Comparison of ENCODE assay signal across 31 mouse cellular contexts in the genomic region with DNA sequence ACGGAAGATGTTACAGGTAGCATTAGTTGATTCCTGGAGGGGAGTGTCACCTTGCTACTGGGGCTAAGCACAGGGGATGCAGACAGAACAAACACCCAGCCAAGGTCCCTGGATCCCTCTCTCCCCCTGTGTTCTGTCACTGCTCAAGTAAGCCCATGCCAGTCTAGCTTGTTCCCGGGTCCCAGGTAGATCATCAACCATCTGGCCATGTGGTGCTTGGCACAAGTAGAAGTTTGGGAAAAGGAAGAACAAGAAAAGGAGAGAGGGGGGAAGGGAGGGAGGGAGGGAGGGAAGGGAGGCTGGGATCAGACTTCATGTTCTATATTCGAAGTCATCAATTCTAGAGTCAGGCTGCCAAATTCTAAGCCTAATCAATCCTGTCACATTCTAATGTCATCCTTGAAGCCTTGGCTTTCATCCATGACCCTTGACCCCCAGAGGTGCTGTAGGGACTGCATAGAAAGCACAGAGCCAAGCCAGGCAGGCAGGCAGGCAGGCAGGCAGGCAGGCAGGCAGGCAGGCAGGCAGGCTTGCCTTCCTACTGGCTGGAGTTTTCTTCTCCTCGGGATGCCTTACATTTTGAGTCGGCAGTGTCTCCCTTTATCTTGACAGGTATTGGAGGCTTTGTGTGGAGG. TPM values are rescaled to one million over a fixed set of nuclear protein-coding genes. Genes with fewer than 3 reads are reported as not detected.
A peak's percentile ranks its signal among the peaks of the same experiment; 100 is the strongest.
DNase-seq lines count a peak whose midpoint lies in the region; ATAC-seq and TF ChIP-seq lines count a peak whose summit lies in the region.
"Had no signal": no experiment of that assay in that cellular context is flagged by ENCODE, and none has a peak within 500 bp of the region (broad histone marks: within the 10 kb centered on the region; RNA-seq: fewer than 3 reads in every experiment).

No protein-coding gene starts in this region.

- no peak overlapping the region for H3K4me3 ChIP-seq in liver, postnatal 0 days (ENCODE audit: low read depth, low read length)
- no peak overlapping the region for H3K4me3 ChIP-seq in liver, embryonic 11.5 days (ENCODE audit: low read depth, low read length)
- no peak overlapping the region for H3K4me3 ChIP-seq in kidney, embryonic 16.5 days (ENCODE audit: low read length)
- H3K4me3 ChIP-seq: embryonic facial prominence, embryonic 13.5 days; erythroblast, embryonic 14.5 days; forebrain, embryonic 13.5 days; left cerebral cortex, adult 2 months; midbrain, embryonic 10.5 days; myocyte; neural tube, embryonic 13.5 days had no signal

- peak; percentile 43 for DNase-seq in liver, postnatal 0 days
- no peak for DNase-seq in liver, embryonic 11.5 days (ENCODE audit: low spot score)
- DNase-seq in kidney, adult 18-20 months, result peak; percentile 69
- DNase-seq in adrenal gland, adult 2 months, result no peak
- DNase-seq in gastrocnemius, adult 8-10 months (ENCODE audit: low spot score in 2 of 2), result no peak
- DNase-seq: B cell, adult 2 months; cerebellum, adult 11 months; embryo, embryonic 11 days; gastrocnemius, postnatal 10 days; heart, adult 11 months; right cerebral cortex, postnatal 4 days; thymus, postnatal 14 days had no signal

- no peak overlapping the region for H3K9ac ChIP-seq in liver, postnatal 0 days (replicated peaks)
- H3K9ac ChIP-seq in liver, embryonic 11.5 days (ENCODE audit: low read depth, low read length), result no peak overlapping the region
- no peak overlapping the region; the same call in 1 of the 2 replicates for H3K9ac ChIP-seq in kidney, embryonic 16.5 days (replicated peaks; ENCODE audit: low read length)
- H3K9ac ChIP-seq: embryonic facial prominence, embryonic 13.5 days; forebrain, embryonic 13.5 days; liver, embryonic 14.5 days; neural tube, embryonic 13.5 days had no signal

- no peak for ATAC-seq in liver, postnatal 0 days
- ATAC-seq in liver, embryonic 11.5 days (replicated peaks; ENCODE audit: low FRiP score), result no peak
- ATAC-seq in kidney, embryonic 16.5 days (ENCODE audit: low FRiP score, low TSS enrichment), result no peak
- ATAC-seq in erythroid progenitor cell, adult 5-6 weeks (replicated peaks; ENCODE audit: low FRiP score, poor library complexity, severe bottlenecking), result no peak
- ATAC-seq: forebrain, embryonic 13.5 days; hindbrain, embryonic 16.5 days; midbrain, embryonic 16.5 days had no signal

- TF ChIP-seq CTCF in liver, postnatal 0 days (IDR thresholded peaks at IDR 0.05; ENCODE audit: low read depth), result no peak

- H3K36me3 ChIP-seq in liver, postnatal 0 days (replicated peaks; ENCODE audit: insufficient read depth, low read length), result no peaks in the 10 kb centered on the region
- no peaks in the 10 kb centered on the region for H3K36me3 ChIP-seq in liver, embryonic 11.5 days (ENCODE audit: control insufficient read depth, insufficient read depth, low read length)
- no peaks in the 10 kb centered on the region for H3K36me3 ChIP-seq in kidney, embryonic 16.5 days (ENCODE audit: insufficient read depth, low read length)
- H3K36me3 ChIP-seq: embryonic facial prominence, embryonic 13.5 days; G1E; midbrain, embryonic 10.5 days; neural tube, embryonic 13.5 days had no signal

- no peak for TF ChIP-seq EP300 in liver, postnatal 0 days (IDR thresholded peaks at IDR 0.05; ENCODE audit: low read depth)

- no peaks in the 10 kb centered on the region for H3K9me3 ChIP-seq in liver, postnatal 0 days (ENCODE audit: low read length)
- H3K9me3 ChIP-seq in liver, embryonic 11.5 days (ENCODE audit: control insufficient read depth, low read length), result no peaks in the 10 kb centered on the region
- no peaks in the 10 kb centered on the region for H3K9me3 ChIP-seq in kidney, embryonic 16.5 days (ENCODE audit: low read length)
- H3K9me3 ChIP-seq: embryonic facial prominence, embryonic 13.5 days; forebrain, embryonic 13.5 days; G1E; midbrain, embryonic 10.5 days; neural tube, embryonic 13.5 days had no signal

- no peak overlapping the region for H3K27ac ChIP-seq in liver, postnatal 0 days (ENCODE audit: low read depth)
- H3K27ac ChIP-seq in liver, embryonic 11.5 days (ENCODE audit: low read depth, low read length), result no peak overlapping the region
- peak overlapping the region; percentile 75 for H3K27ac ChIP-seq in kidney, embryonic 16.5 days (ENCODE audit: low read length)
- H3K27ac ChIP-seq: embryonic facial prominence, embryonic 13.5 days; forebrain, embryonic 13.5 days; left cerebral cortex, adult 2 months; liver, embryonic 14.5 days; midbrain, embryonic 10.5 days; neural tube, embryonic 13.5 days had no signal

- peak overlapping the region; percentile 47; the same call in 1 of the 2 replicates for H3K4me2 ChIP-seq in liver, postnatal 0 days (ENCODE audit: low read depth, low read length)
- H3K4me2 ChIP-seq in liver, embryonic 11.5 days, result no peak overlapping the region; the same call in 1 of the 2 replicates
- H3K4me2 ChIP-seq in kidney, embryonic 16.5 days (replicated peaks; ENCODE audit: low read depth, low read length), result no peak overlapping the region
- H3K4me2 ChIP-seq: embryonic facial prominence, embryonic 13.5 days; forebrain, embryonic 13.5 days; heart, embryonic 11.5 days; neural tube, embryonic 13.5 days had no signal

- H3K4me1 ChIP-seq in liver, postnatal 0 days (ENCODE audit: insufficient read depth), result peaks cover 2% of the 10 kb centered on the region; the same call in 1 of the 2 replicates
- H3K4me1 ChIP-seq in liver, embryonic 11.5 days (replicated peaks; ENCODE audit: control insufficient read depth, insufficient read depth, low read length), result no peaks in the 10 kb centered on the region
- H3K4me1 ChIP-seq in kidney, embryonic 16.5 days (ENCODE audit: insufficient read depth, low read length), result peaks cover 23% of the 10 kb centered on the region
- H3K4me1 ChIP-seq: forebrain, embryonic 13.5 days; neural tube, embryonic 13.5 days had no signal

- WGBS in liver, postnatal 0 days (ENCODE audit: insufficient replicate concordance), result 51% methylated on average over 5 of the region's 5 CpGs
- WGBS in liver, embryonic 11.5 days, result 49% methylated on average over 5 of the region's 5 CpGs
- 58% methylated on average over 5 of the region's 5 CpGs for WGBS in kidney, embryonic 16.5 days

- H3K27me3 ChIP-seq in liver, postnatal 0 days (ENCODE audit: insufficient read depth, low read length), result no peaks in the 10 kb centered on the region
- H3K27me3 ChIP-seq in liver, embryonic 11.5 days (replicated peaks; ENCODE audit: control insufficient read depth, insufficient read depth, low read length), result 0 out of 2 replicates have a peak, but pooled peaks cover 2% of the 10 kb centered on the region
- peaks cover 17% of the 10 kb centered on the region for H3K27me3 ChIP-seq in kidney, embryonic 16.5 days (ENCODE audit: insufficient read depth, low read length)

RNA-seq across cellular contexts. Expression of a gene that starts 15.1 kb away (rescaled TPM):
- 0.08 and 0.20 TPM in 2 replicates for polyA plus RNA-seq in liver, postnatal 0 days (2015; fragmentation: Nextera tagmentation; extraction: Ambion mirVana)
- 0.19 and 0.34 TPM in 2 replicates for polyA plus RNA-seq in liver, embryonic 11.5 days (2014; fragmentation: Nextera tagmentation; extraction: Ambion mirVana)
- polyA plus RNA-seq in kidney, embryonic 16.5 days (2015; fragmentation: Nextera tagmentation; extraction: Ambion mirVana), result 8.9 and 10.0 TPM in 2 replicates
- not detected in 2 replicates for total RNA-seq in erythroid progenitor cell, adult 5-6 weeks (2015; ENCODE audit: low replicate concordance)
- not detected in 2 replicates for total RNA-seq in erythroid progenitor cell, adult 5-6 weeks (2017; ENCODE audit: low replicate concordance)
- total RNA-seq in adrenal gland, adult 2 months (2021), result under 1 TPM; 0.09 to 0.45 TPM
- 0.40 and 0.47 TPM in 2 replicates for polyA plus RNA-seq in adrenal gland, adult 2 months (2012; rRNA removed)
- total RNA-seq in gastrocnemius, adult 8-10 months (2022), result under 1 TPM in 1 of 4 experiments, not detected in 3; 0.19 TPM
- total RNA-seq: CH12.LX; hematopoietic stem cell, adult 5-6 weeks had no signal
- polyA plus RNA-seq: erythroblast, embryonic 14.5 days; G1E; lung, embryonic 16.5 days; myocyte; neural tube, embryonic 13.5 days; Patski had no signal

RNA-seq across cellular contexts. Expression of a gene that starts 36.8 kb away (rescaled TPM):
- 39.3 and 43.1 TPM in 2 replicates for polyA plus RNA-seq in liver, postnatal 0 days (2015; fragmentation: Nextera tagmentation; extraction: Ambion mirVana)
- polyA plus RNA-seq in liver, embryonic 11.5 days (2014; fragmentation: Nextera tagmentation; extraction: Ambion mirVana), result 65.9 and 78.1 TPM in 2 replicates
- 91.1 and 92.2 TPM in 2 replicates for polyA plus RNA-seq in kidney, embryonic 16.5 days (2015; fragmentation: Nextera tagmentation; extraction: Ambion mirVana)
- 13.0 and 16.3 TPM in 2 replicates for total RNA-seq in erythroid progenitor cell, adult 5-6 weeks (2015; ENCODE audit: low replicate concordance)
- total RNA-seq in erythroid progenitor cell, adult 5-6 weeks (2017; ENCODE audit: low replicate concordance), result 14.8 and 15.2 TPM in 2 replicates
- 100 to 1,000 TPM in 1 of 2 experiments, 10 to 100 TPM in 1; 82.7 to 101 TPM for total RNA-seq in adrenal gland, adult 2 months (2021)
- polyA plus RNA-seq in adrenal gland, adult 2 months (2012; rRNA removed), result 56.3 and 76.7 TPM in 2 replicates
- total RNA-seq in gastrocnemius, adult 8-10 months (2022), result 10 to 100 TPM; 36.4 to 47.4 (median 42.7) TPM

RNA-seq across cellular contexts. Expression of a gene that starts 39.4 kb away (rescaled TPM):
- not detected in 2 replicates for polyA plus RNA-seq in liver, postnatal 0 days (2015; fragmentation: Nextera tagmentation; extraction: Ambion mirVana)
- polyA plus RNA-seq in liver, embryonic 11.5 days (2014; fragmentation: Nextera tagmentation; extraction: Ambion mirVana), result 0.43 and 0.47 TPM in 2 replicates
- polyA plus RNA-seq in kidney, embryonic 16.5 days (2015; fragmentation: Nextera tagmentation; extraction: Ambion mirVana), result not detected in 2 replicates
- total RNA-seq in erythroid progenitor cell, adult 5-6 weeks (2015; ENCODE audit: low replicate concordance), result not detected in 2 replicates
- not detected in 2 replicates for total RNA-seq in erythroid progenitor cell, adult 5-6 weeks (2017; ENCODE audit: low replicate concordance)
- under 1 TPM in 1 of 2 experiments, not detected in 1; 0.17 TPM for total RNA-seq in adrenal gland, adult 2 months (2021)
- polyA plus RNA-seq in adrenal gland, adult 2 months (2012; rRNA removed), result not detected in 2 replicates
- total RNA-seq in gastrocnemius, adult 8-10 months (2022), result under 1 TPM in 2 of 4 experiments, not detected in 2; 0.07 to 0.09 TPM
- total RNA-seq: hematopoietic stem cell, adult 5-6 weeks had no signal
- polyA plus RNA-seq: erythroblast, embryonic 14.5 days; G1E; heart, postnatal 0 days; Patski had no signal

Comparison
In these comparisons a context has a peak if more than half of its experiments do, and no peak if none do; other contexts are left out.
1. DNase-seq: peak in liver, postnatal 0 days (single experiment) and kidney, adult 18-20 months (single experiment); none in liver, embryonic 11.5 days (single experiment), adrenal gland, adult 2 months (single experiment) and gastrocnemius, adult 8-10 months (0 of 2).